Mouse (Mus musculus): ENCODE data around the gene Gm5460. TPM values are rescaled to one million over a fixed set of nuclear protein-coding genes. Genes with fewer than 3 reads are reported as not detected.

The Gm5460 gene
- not detected in 2 replicates for polyA plus RNA-seq (2014; fragmentation: Nextera tagmentation; extraction: Ambion mirVana)

GRCm38 (mm10) chr14:34016381-34016780 is at the start of gene Gm5460:
TSS of gene Gm5460 (plus strand) at chr14:34016758.
- H3K4me3 ChIP-seq (ENCODE audit: low read depth, low read length), result no peak within 1 kb of the TSS
- H3K9ac ChIP-seq (ENCODE audit: low read depth, low read length), result no peak within 1 kb of the TSS
- 76% methylated on average over 4 of the region's 4 CpGs for WGBS (ENCODE audit: insufficient replicate concordance)
- H3K9me3 ChIP-seq (replicated peaks; ENCODE audit: control insufficient read depth, low read length), result no peaks in the 10 kb centered on the region
- no peak within 1 kb of the TSS for H3K27ac ChIP-seq (ENCODE audit: low read depth, low read length)
- H3K4me1 ChIP-seq (ENCODE audit: control insufficient read depth, insufficient read depth, low read length), result no peaks in the 10 kb centered on the region
- no peak for ATAC-seq (replicated peaks; ENCODE audit: insufficient number of reproducible peaks, low FRiP score, low TSS enrichment)
- no peaks in the 10 kb centered on the region for H3K36me3 ChIP-seq (ENCODE audit: control insufficient read depth, insufficient read depth, low read length)
- H3K4me2 ChIP-seq, result no peak within 1 kb of the TSS
- no peaks in the 10 kb centered on the region for H3K27me3 ChIP-seq (ENCODE audit: control insufficient read depth, insufficient read depth, low read length)

- H3K36me3 ChIP-seq (ENCODE audit: control insufficient read depth, insufficient read depth, low read length), result no peaks in the 10 kb centered on the region
- 44% methylated on average over 7 of the region's 7 CpGs for WGBS (ENCODE audit: insufficient replicate concordance)
- no peaks in the 10 kb centered on the region for H3K9me3 ChIP-seq (replicated peaks; ENCODE audit: control insufficient read depth, low read length)
- no peak overlapping the region for H3K4me3 ChIP-seq (ENCODE audit: low read depth, low read length)
- H3K27ac ChIP-seq (ENCODE audit: low read depth, low read length), result no peak overlapping the region
- no peak overlapping the region for H3K4me2 ChIP-seq
- H3K4me1 ChIP-seq (ENCODE audit: control insufficient read depth, insufficient read depth, low read length), result no peaks in the 10 kb centered on the region
- no peak for ATAC-seq (replicated peaks; ENCODE audit: insufficient number of reproducible peaks, low FRiP score, low TSS enrichment)
- H3K27me3 ChIP-seq (ENCODE audit: control insufficient read depth, insufficient read depth, low read length), result no peaks in the 10 kb centered on the region
- no peak overlapping the region for H3K9ac ChIP-seq (ENCODE audit: low read depth, low read length)
Observed at GRCm38 (mm10) chr14:33972679-33973078, 43.9 kb upstream of the Gm5460 start.

- H3K4me3 ChIP-seq (ENCODE audit: low read depth, low read length), result no peak overlapping the region
- ATAC-seq (replicated peaks; ENCODE audit: insufficient number of reproducible peaks, low FRiP score, low TSS enrichment), result no peak
- 60% methylated on average over 5 of the region's 5 CpGs for WGBS (ENCODE audit: insufficient replicate concordance)
Observed at GRCm38 (mm10) chr14:33974752-33975151, 41.8 kb upstream of the Gm5460 start.

GRCm38 (mm10) chr14:33977748-33978147 is 38.8 kb upstream of the Gm5460 start:
- ATAC-seq (replicated peaks; ENCODE audit: insufficient number of reproducible peaks, low FRiP score, low TSS enrichment), result no peak
- Histone ChIP-seq H3K36me3 (ENCODE audit: control insufficient read depth, insufficient read depth, low read length) (no peaks in the 10 kb centered on the region), H3K4me3 (ENCODE audit: low read depth, low read length) (no peak overlapping the region), H3K27me3 (ENCODE audit: control insufficient read depth, insufficient read depth, low read length) (peaks cover 3% of the 10 kb centered on the region; the same call in 1 of the 2 replicates), H3K4me2 (no peak overlapping the region), H3K9me3 (replicated peaks; ENCODE audit: control insufficient read depth, low read length) (no peaks in the 10 kb centered on the region), H3K4me1 (ENCODE audit: control insufficient read depth, insufficient read depth, low read length) (no peaks in the 10 kb centered on the region), H3K27ac (ENCODE audit: low read depth, low read length) (no peak overlapping the region), H3K9ac (ENCODE audit: low read depth, low read length) (no peak overlapping the region)
- WGBS (ENCODE audit: insufficient replicate concordance), result 38% methylated on average over 7 of the region's 7 CpGs

More at GRCm38 (mm10) chr14:33974752-33975151, 41.8 kb upstream of the Gm5460 start:
- Histone ChIP-seq H3K27me3 (ENCODE audit: control insufficient read depth, insufficient read depth, low read length) (peaks cover 3% of the 10 kb centered on the region; the same call in 1 of the 2 replicates), H3K4me2 (no peak overlapping the region), H3K9me3 (replicated peaks; ENCODE audit: control insufficient read depth, low read length) (no peaks in the 10 kb centered on the region), H3K36me3 (ENCODE audit: control insufficient read depth, insufficient read depth, low read length) (no peaks in the 10 kb centered on the region), H3K4me1 (ENCODE audit: control insufficient read depth, insufficient read depth, low read length) (no peaks in the 10 kb centered on the region), H3K9ac (ENCODE audit: low read depth, low read length) (no peak overlapping the region), H3K27ac (ENCODE audit: low read depth, low read length) (no peak overlapping the region)

- H3K27me3 ChIP-seq (ENCODE audit: control insufficient read depth, insufficient read depth, low read length), result peaks cover 3% of the 10 kb centered on the region; the same call in 1 of the 2 replicates
- ATAC-seq (replicated peaks; ENCODE audit: insufficient number of reproducible peaks, low FRiP score, low TSS enrichment), result peak; percentile 22; the same call in 1 of the 2 replicates
- no peaks in the 10 kb centered on the region for H3K36me3 ChIP-seq (ENCODE audit: control insufficient read depth, insufficient read depth, low read length)
- no peaks in the 10 kb centered on the region for H3K9me3 ChIP-seq (replicated peaks; ENCODE audit: control insufficient read depth, low read length)
- H3K4me2 ChIP-seq, result peak within 1 kb of the TSS; percentile 79
- 2% methylated on average over 25 of the region's 25 CpGs for WGBS (ENCODE audit: insufficient replicate concordance)
- H3K9ac ChIP-seq (ENCODE audit: low read depth, low read length), result peak within 1 kb of the TSS; percentile 43; the same call in 1 of the 2 replicates
- H3K27ac ChIP-seq (ENCODE audit: low read depth, low read length), result no peak within 1 kb of the TSS
- no peaks in the 10 kb centered on the region for H3K4me1 ChIP-seq (ENCODE audit: control insufficient read depth, insufficient read depth, low read length)
- H3K4me3 ChIP-seq (ENCODE audit: low read depth, low read length), result peak within 1 kb of the TSS; percentile 44
Observed at GRCm38 (mm10) chr14:33978604-33979059, 37.9 kb upstream of the Gm5460 start, which contains the start of gene Zfp488. TSS of gene Zfp488 (minus strand) at chr14:33978764.

- Histone ChIP-seq H3K27me3 (ENCODE audit: control insufficient read depth, insufficient read depth, low read length) (peaks cover 2% of the 10 kb centered on the region; the same call in 1 of the 2 replicates), H3K9ac (ENCODE audit: low read depth, low read length) (no peak overlapping the region), H3K4me2 (no peak overlapping the region), H3K36me3 (ENCODE audit: control insufficient read depth, insufficient read depth, low read length) (no peaks in the 10 kb centered on the region), H3K4me1 (ENCODE audit: control insufficient read depth, insufficient read depth, low read length) (peaks cover 5% of the 10 kb centered on the region; the same call in 1 of the 2 replicates), H3K4me3 (ENCODE audit: low read depth, low read length) (no peak overlapping the region), H3K27ac (ENCODE audit: low read depth, low read length) (no peak overlapping the region), H3K9me3 (replicated peaks; ENCODE audit: control insufficient read depth, low read length) (no peaks in the 10 kb centered on the region)
- 53% methylated on average over 3 of the region's 3 CpGs for WGBS (ENCODE audit: insufficient replicate concordance)
- ATAC-seq (replicated peaks; ENCODE audit: insufficient number of reproducible peaks, low FRiP score, low TSS enrichment), result no peak
Observed at GRCm38 (mm10) chr14:33989201-33989600, 27.4 kb upstream of the Gm5460 start.

- ATAC-seq (replicated peaks; ENCODE audit: insufficient number of reproducible peaks, low FRiP score, low TSS enrichment), result no peak
- WGBS (ENCODE audit: insufficient replicate concordance), result 71% methylated on average over 4 of the region's 4 CpGs
- H3K4me2 ChIP-seq, result no peak overlapping the region
- H3K9me3 ChIP-seq (replicated peaks; ENCODE audit: control insufficient read depth, low read length), result no peaks in the 10 kb centered on the region
- H3K4me3 ChIP-seq (ENCODE audit: low read depth, low read length), result no peak overlapping the region
- no peaks in the 10 kb centered on the region for H3K36me3 ChIP-seq (ENCODE audit: control insufficient read depth, insufficient read depth, low read length)
- peaks cover 2% of the 10 kb centered on the region; the same call in 1 of the 2 replicates for H3K27me3 ChIP-seq (ENCODE audit: control insufficient read depth, insufficient read depth, low read length)
- H3K4me1 ChIP-seq (ENCODE audit: control insufficient read depth, insufficient read depth, low read length), result peaks cover 8% of the 10 kb centered on the region; the same call in 1 of the 2 replicates
- no peak overlapping the region for H3K9ac ChIP-seq (ENCODE audit: low read depth, low read length)
- no peak overlapping the region for H3K27ac ChIP-seq (ENCODE audit: low read depth, low read length)
Observed at GRCm38 (mm10) chr14:33991971-33992370, 24.6 kb upstream of the Gm5460 start.

GRCm38 (mm10) chr14:33993051-33993450 is 23.5 kb upstream of the Gm5460 start:
- WGBS (ENCODE audit: insufficient replicate concordance), result 88% methylated on average over 9 of the region's 9 CpGs
- Histone ChIP-seq H3K27me3 (ENCODE audit: control insufficient read depth, insufficient read depth, low read length) (peaks cover 2% of the 10 kb centered on the region; the same call in 1 of the 2 replicates), H3K36me3 (ENCODE audit: control insufficient read depth, insufficient read depth, low read length) (no peaks in the 10 kb centered on the region), H3K9ac (ENCODE audit: low read depth, low read length) (no peak overlapping the region), H3K9me3 (replicated peaks; ENCODE audit: control insufficient read depth, low read length) (no peaks in the 10 kb centered on the region), H3K4me2 (no peak overlapping the region), H3K27ac (ENCODE audit: low read depth, low read length) (no peak overlapping the region), H3K4me1 (ENCODE audit: control insufficient read depth, insufficient read depth, low read length) (peaks cover 13% of the 10 kb centered on the region; the same call in 1 of the 2 replicates), H3K4me3 (ENCODE audit: low read depth, low read length) (no peak overlapping the region)
- no peak for ATAC-seq (replicated peaks; ENCODE audit: insufficient number of reproducible peaks, low FRiP score, low TSS enrichment)
